Mouse (Mus musculus) lung, postnatal 36 days (tissue): ENCODE results near the gene Trappc6b.
"Not testable (repeated sequence)": the region's sequence is repeated elsewhere in the genome, so short reads cannot be mapped to it uniquely, and the experiment has no call there.

Experiments
- DNase-seq: peaks from one replicate; pipeline ENCODE4 v3.0.0; 2022; ENCODE audit warnings: mixed read lengths

The Trappc6b gene

GRCm38 (mm10) chr12:59060993-59061595 is at the start of gene Trappc6b:
Trappc6b (minus strand) TSS chr12:59061472.
- DNase-seq: peak; percentile 87

GRCm38 (mm10) chr12:59107926-59108325 is 46.7 kb upstream of the Trappc6b start:
- no peak for DNase-seq

- no peak for DNase-seq
Observed at GRCm38 (mm10) chr12:59106491-59106890, 45.2 kb upstream of the Trappc6b start.

- DNase-seq: no peak
Observed at GRCm38 (mm10) chr12:59105914-59106313, 44.6 kb upstream of the Trappc6b start.

- no peak for DNase-seq
Observed at GRCm38 (mm10) chr12:59104771-59105170, 43.5 kb upstream of the Trappc6b start.

GRCm38 (mm10) chr12:59095104-59096025 is 34.1 kb upstream of the Trappc6b start, which contains the start of gene Mia2:
Mia2 (plus strand) TSS chr12:59095799.
- peak; percentile 16 for DNase-seq

- DNase-seq: no peak
Observed at GRCm38 (mm10) chr12:59093543-59093942, 32.3 kb upstream of the Trappc6b start.

GRCm38 (mm10) chr12:59086171-59086570 is 24.9 kb upstream of the Trappc6b start:
- DNase-seq: no peak

GRCm38 (mm10) chr12:59084446-59084845 is 23.2 kb upstream of the Trappc6b start:
- DNase-seq: no peak

- no peak for DNase-seq
Observed at GRCm38 (mm10) chr12:59080461-59080860, 19.2 kb upstream of the Trappc6b start.

- DNase-seq: no peak
Observed at GRCm38 (mm10) chr12:59077883-59078282, 16.6 kb upstream of the Trappc6b start.

GRCm38 (mm10) chr12:59076996-59077395 is 15.7 kb upstream of the Trappc6b start:
- DNase-seq: no peak

GRCm38 (mm10) chr12:59074052-59074451 is 12.8 kb upstream of the Trappc6b start:
- no peak for DNase-seq

GRCm38 (mm10) chr12:59072286-59072685 is 11.0 kb upstream of the Trappc6b start:
- DNase-seq: no peak

GRCm38 (mm10) chr12:59068791-59069190 is 7.5 kb upstream of the Trappc6b start:
- DNase-seq: no peak

GRCm38 (mm10) chr12:59067095-59067494 is 5.8 kb upstream of the Trappc6b start:
- peak; percentile 12 for DNase-seq

GRCm38 (mm10) chr12:59066448-59067077 is 5.3 kb upstream of the Trappc6b start, which contains the start of gene Pnn:
Pnn (plus strand) TSS chr12:59066884.
- DNase-seq: peak; percentile 98

- no peak for DNase-seq
Observed at GRCm38 (mm10) chr12:59065776-59066175, 4.5 kb upstream of the Trappc6b start.

GRCm38 (mm10) chr12:59064837-59065236 is 3.6 kb upstream of the Trappc6b start:
- DNase-seq: no peak

GRCm38 (mm10) chr12:59060322-59060721 is 950 bp downstream of the Trappc6b start:
- no peak for DNase-seq

- not testable (repeated sequence) for DNase-seq
Observed at GRCm38 (mm10) chr12:59058242-59058641, 3.0 kb downstream of the Trappc6b start.

GRCm38 (mm10) chr12:59056222-59056621 is 5.0 kb downstream of the Trappc6b start:
- DNase-seq: no peak

GRCm38 (mm10) chr12:59055196-59055850 is 5.9 kb downstream of the Trappc6b start:
- DNase-seq: no peak
